Mouse (Mus musculus) brain, embryonic 18.5 days (tissue): ENCODE measurements at regions not wholly inside any gene's neighbourhood (a gene's known extent, or its start where the extent isn't known, plus 50 kb on each side); places are given as distances from the start of the nearest gene placed in this dataset.

Experiments
- DNase-seq: peaks from one replicate; pipeline ENCODE4 v3.0.0-alpha.2; 2012; ENCODE audit warnings: low read depth, low spot score

- no peak for DNase-seq
Measured at GRCm38 (mm10) chr1:56453756-56454155, 183.5 kb downstream of the Hsfy2 start.

DNA sequence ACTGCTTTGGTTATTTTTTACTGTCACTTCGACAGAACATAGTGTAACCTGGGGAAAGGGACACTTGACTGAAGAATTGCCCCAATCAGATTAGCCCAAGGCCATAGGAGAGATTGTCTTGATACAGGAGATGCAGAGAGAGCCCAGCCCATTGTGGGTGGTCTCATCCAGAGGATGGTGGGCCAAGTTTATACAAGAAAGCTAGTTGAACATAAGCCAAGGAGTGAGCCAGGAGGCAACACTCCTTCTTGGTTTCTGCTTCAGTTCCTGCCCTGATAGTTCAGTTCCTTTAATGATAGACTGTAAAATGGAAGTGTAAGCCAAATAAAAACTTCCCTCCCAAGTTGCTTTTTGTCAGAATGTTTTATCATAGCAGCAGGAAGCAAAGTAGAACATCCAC is 194.4 kb downstream of the Hsfy2 start:
- no peak for DNase-seq

GRCm38 (mm10) chr1:56406786-56407185 is 230.4 kb downstream of the Hsfy2 start:
- no peak for DNase-seq

DNA sequence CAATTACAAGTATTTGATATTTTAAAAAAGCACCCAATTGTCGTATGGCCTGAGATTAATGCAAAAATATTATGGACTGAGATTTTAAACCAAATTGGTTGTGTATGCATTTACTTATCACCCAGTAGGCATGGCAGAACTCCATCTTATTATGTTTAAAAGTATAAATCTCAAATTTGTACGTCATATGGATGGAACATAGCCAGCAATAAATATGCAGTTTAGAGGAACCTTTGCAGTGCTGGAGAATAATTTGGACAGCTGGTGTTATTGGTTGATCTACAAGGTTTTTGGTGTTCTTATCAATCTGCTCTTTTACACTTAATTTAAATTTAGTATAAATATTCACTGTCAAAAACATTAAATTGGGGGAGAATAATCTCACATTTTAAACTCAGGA is 233.9 kb downstream of the Hsfy2 start:
- DNase-seq, result no peak

- peak; percentile 56 for DNase-seq
Measured at GRCm38 (mm10) chr1:56395832-56396231, 241.4 kb downstream of the Hsfy2 start.

DNA sequence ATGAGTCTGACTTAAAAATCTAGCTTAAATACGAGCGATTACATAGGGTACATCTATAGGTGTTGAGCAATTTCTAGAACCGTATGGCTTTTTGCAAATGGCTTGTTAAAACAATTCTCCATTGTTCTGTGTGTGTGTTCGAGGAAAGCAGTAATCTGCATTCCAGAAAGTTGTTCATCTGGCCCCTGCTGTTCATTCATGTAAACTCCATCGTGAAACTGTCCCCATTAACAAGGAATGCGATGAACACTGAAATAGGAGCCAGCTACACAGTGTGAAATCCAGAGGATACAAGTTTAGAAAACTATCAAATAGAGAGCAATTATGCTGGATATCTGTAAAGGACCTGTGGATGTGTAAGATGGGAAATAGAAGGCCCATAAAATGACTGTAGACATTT is 250.1 kb downstream of the Hsfy2 start:
- no peak for DNase-seq

DNA sequence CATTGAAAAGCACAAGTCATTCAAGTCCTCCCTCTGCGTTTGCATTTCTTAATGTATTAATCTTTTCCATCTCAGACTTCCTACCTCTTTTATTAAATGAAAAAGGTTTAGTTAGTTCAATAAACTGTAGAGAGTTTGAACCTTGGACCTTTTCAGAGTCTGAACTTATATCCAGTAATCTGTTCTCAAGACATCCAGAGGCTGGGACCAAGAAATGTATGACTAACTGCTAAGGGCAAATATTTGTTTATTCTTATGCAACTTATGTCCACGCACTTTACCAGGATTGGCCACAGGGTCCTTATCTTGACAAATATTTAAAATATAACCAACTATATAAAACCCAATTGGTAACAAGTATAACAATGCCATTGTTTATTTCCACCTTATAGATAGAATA is 270.9 kb downstream of the Hsfy2 start:
- DNase-seq, result no peak

GRCm38 (mm10) chr1:56360857-56361256 is 276.4 kb downstream of the Hsfy2 start:
- no peak for DNase-seq

DNA sequence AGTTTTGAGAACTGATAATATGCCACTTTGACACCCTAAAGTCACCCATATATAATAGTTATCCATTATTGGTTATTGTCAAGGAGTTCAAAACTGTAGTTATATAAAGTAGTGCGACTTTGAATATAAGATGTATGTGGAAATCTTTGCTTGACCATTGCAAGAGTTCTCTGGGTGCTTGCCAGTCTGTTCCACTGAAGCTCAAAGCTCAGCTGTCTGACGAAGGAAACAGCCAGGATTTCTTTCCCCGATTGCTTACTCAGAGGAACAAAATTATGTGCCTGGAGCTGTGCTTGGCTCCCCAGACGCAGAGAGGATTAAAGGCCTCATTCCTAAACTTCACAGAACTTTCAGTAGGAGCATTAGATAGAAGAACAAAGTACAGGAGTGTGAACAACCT is 290.6 kb downstream of the Hsfy2 start:
- no peak for DNase-seq

DNA sequence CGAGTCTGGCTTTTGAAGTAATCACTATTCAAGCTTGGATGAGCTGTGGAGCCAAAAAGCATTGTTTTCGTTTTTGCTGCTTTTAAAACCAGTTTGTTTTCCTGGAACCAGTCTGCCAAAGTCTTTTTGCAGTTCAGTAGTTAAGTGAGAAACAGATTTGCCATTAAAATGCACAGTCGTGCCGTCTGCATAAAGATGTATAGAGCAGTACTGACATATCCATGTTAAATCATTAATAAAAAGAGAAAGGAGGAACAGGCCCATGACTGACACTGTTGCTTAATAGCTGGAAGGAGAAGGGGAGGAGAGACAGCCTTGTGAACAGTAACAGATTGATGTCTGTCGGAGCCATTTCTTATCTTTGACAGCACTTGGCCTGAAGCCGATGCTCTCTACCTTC is 292.3 kb downstream of the Hsfy2 start:
- peak; percentile 72 for DNase-seq

DNA sequence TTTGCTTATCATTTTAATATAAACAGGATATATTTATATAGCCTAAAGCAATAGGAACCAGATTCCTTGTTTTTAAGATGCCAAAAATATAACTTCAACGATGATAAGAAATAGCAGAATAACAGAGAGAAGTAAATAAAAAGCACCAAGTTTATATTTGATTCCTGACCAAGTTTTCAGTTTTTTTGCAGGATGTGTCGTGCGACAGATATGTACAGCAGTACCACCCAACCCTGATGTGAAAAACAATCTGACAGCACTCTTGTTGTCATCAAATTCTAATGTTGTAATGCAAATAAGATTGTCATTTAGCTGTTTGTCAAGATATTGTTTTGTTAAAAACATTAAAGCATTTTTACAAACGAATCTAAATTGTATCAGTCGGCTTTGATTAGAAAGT is 309.9 kb downstream of the Hsfy2 start:
- no peak for DNase-seq

DNA sequence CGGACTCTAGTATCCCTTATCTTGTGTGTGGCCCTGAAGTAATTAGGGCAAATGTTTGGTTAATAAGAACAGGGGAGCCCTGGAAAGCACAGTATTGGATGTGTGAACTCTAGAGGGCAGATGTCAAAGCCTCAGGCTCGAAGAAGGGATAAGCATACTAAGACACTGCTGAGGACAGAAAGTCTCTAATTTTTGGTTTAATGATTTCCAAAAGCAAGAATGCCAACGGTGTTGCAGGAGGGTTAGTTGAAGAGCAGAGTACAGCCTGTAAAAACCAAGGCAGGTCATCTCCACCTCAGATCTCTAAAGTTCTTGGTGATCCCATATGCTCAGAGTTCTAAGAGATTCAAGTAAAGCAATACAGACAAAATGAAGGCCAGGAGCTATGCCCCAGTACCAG is 328.6 kb downstream of the Hsfy2 start:
- no peak for DNase-seq

GRCm38 (mm10) chr1:56294391-56294790 is 342.8 kb downstream of the Hsfy2 start:
- no peak for DNase-seq

DNA sequence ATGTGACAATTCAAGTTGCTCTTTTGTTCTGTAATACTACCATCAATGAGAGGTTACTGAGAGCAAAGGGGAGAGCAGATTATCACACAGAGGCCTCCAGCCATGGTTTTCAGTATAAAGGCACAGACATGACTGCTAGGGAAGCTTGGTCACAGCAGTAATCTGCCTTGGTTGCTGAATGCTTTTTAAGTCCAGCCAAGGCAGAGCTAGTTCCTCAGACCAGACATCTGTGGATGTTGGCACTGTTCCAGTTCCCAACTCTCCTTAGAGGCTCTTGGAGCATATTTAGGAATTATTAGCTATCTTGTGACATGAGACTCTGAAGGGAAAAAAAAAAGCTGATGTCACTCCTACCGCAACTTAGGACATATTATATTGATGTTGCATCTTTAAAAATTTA is 347.5 kb downstream of the Hsfy2 start:
- DNase-seq, result no peak

- no peak for DNase-seq
Measured at GRCm38 (mm10) chr1:56286386-56287045, 350.7 kb downstream of the Hsfy2 start.

DNA sequence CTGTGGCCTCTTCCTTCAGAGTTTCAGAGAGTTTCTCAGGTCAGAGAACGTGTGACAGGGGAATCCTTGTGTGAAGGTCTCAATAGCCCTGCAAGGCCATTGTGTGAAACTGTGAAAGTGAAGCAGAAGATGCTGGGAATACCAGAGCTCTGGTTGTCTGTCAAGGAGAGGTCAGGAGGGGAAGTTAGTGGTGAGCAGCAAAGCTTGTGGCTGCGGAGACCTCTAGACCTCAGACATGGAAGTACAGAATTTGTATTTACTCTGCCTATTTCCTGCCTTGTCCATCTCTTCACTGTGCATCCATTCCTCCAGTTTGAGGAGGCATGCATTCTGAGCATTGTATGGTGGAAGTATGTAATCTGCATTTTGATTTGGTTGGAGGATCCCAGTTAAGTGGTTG is 375.5 kb downstream of the Hsfy2 start:
- no peak for DNase-seq

GRCm38 (mm10) chr1:56260759-56261158 is 376.5 kb downstream of the Hsfy2 start:
- DNase-seq, result no peak

DNA sequence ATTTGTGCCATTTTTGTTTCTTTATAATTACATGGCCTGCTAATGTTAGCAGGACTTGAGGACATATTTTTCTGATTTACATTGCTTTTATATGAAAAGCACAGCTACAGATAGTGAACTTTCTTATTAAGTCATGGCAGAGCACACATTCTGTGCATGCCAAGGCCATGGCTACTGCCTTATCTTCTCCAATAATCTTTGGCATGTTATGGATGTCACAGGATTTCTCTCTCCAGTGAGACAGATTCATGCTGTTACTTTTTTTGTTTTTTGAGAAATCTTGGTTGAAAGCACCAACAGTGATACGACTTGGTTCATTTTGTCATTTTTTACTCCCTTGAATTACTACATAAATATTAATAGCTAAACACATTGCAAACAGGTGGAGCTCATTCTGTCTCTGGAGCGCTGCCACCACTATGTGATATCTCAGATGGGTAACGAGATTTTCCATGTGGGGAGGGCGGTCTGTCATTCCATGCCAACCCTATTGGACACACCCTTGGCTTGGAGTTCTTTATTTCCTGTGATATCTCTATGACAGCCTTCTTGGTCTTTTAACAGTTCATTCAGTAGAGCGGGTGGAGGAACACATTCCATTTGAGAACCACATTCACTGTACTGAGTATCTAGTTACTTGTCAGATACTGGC is 380.3 kb downstream of the Hsfy2 start:
- DNase-seq, result no peak

- no peak for DNase-seq
Measured at GRCm38 (mm10) chr1:56239686-56240085, 397.5 kb downstream of the Hsfy2 start.

DNA sequence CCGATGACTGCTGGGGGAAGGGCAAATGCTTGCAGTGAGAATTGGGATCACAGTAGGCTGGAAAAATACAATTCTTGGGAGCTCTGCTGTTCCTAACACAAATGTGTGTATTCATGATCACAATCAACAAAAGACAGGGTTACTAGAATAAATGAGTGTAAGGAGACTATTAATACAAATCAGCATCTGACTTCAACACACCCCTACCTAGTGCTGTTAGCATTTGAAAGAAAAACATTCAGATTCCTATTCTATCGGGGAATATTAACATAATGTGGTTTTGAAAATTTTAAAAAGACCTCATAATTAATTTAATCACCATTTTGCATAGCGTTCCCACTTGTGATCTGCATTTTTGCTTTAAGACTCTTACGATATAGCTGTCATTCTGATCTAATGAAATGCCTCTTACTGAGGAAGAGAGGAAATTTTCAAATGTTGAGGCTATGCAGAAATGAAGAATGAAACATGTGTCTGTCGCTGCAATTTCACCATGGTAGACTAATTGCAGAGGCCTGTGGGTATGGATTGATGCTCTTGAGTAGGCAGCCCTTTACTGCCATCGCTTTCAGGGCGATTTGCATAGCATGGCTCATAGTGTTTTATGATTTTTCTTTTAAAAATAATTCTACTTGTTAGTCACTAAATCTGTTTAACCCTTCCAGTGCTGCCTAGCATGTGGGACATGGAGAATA is 410.8 kb downstream of the Hsfy2 start:
- DNase-seq, result no peak

- DNase-seq, result no peak
Measured at GRCm38 (mm10) chr1:56219700-56220099, 417.5 kb downstream of the Hsfy2 start.

DNA sequence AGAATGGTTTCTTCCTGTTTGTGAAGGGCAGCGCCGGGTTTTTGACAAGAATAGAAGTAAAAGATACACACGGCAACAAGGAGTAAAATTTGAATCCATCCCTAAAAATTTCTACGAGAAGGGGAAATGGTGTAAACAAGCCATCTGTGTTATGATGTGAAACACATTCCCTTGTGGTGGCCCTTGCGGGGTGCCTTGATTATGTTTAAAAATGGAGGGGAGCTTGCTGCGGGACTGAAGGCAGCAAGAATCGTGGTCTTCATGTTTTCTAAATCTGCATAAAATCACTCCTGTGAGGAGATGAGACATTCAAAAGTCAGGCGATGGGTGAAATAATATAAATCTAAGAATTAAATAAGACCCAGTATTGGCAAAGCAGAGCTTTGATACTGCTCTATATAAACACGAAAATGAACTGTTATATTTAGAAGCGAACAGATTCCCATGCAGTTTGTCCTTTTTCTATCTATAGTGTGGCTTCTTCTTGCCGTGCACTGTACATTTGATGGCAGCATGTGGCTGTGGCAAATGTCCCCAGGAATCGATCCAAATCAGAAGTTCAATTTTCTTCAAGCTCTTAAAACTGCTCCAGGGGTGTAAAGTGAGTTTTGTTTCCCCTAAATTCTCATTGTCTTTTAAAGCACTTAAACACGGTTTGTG is 426.4 kb downstream of the Hsfy2 start:
- DNase-seq, result peak; percentile 42
